Mouse (Mus musculus) lung, postnatal 0 days (tissue): ENCODE data around the gene 2010111I01Rik.

Experiments
- CTCF ChIP-seq: IDR thresholded peaks from 2 replicates; pipeline ENCODE4 v1.5.1; 2016; ENCODE audit warnings: antibody characterized with exemption, mild to moderate bottlenecking
- EP300 ChIP-seq: IDR thresholded peaks from 2 replicates; pipeline ENCODE4 v1.6.1; 2016; ENCODE audit warnings: antibody characterized with exemption, mild to moderate bottlenecking, control low read depth

DNA sequence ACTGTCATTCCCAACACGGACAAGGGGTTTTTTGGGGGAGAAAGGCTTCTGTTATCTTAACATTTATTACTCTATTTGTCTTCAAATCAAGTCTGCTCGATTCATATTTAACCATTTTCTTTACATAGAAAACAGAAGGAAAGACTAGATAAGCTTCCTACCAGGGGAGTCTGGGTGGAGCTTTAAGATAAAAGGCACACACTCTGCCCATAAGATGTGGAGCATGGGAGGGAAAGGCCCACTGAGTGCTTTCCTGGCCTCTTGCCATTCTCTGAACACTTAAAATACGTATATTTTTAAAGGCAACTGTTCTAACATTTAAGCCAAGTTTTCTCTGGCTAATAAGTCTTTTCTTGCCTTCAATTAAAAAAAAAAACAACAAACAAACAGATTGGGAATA is 25.3 kb upstream of the 2010111I01Rik start:
- TF ChIP-seq CTCF (no peak), EP300 (no peak)
